Mouse (Mus musculus): Measurements from ENCODE around the gene Pick1.
"Not testable (repeated sequence)": the region's sequence is repeated elsewhere in the genome, so short reads cannot be mapped to it uniquely, and the experiment has no call there.

Gene Pick1

GRCm38 (mm10) chr15:79224685-79225084, 4.3 kb upstream of the Pick1 start:
- peak; percentile 75 for DNase-seq (ENCODE audit: low read depth, low spot score)

GRCm38 (mm10) chr15:79225780-79226179, 3.2 kb upstream of the Pick1 start:
- DNase-seq (ENCODE audit: low read depth, low spot score), result not testable (repeated sequence)

GRCm38 (mm10) chr15:79235268-79235667, 6.3 kb downstream of the Pick1 start:
- DNase-seq (ENCODE audit: low read depth, low spot score), result no peak

GRCm38 (mm10) chr15:79238036-79238435, 9.1 kb downstream of the Pick1 start:
- no peak for DNase-seq (ENCODE audit: low read depth, low spot score)

- no peak for DNase-seq (ENCODE audit: low read depth, low spot score)
These were observed 13.7 kb downstream of the Pick1 start for GRCm38 (mm10) chr15:79242574-79243233.

- peak; percentile 92 for DNase-seq (ENCODE audit: low read depth, low spot score)
These were observed 14.5 kb downstream of the Pick1 start for GRCm38 (mm10) chr15:79243234-79244042.

GRCm38 (mm10) chr15:79244071-79244893, 15.3 kb downstream of the Pick1 start:
- DNase-seq (ENCODE audit: low read depth, low spot score), result no peak

- no peak for DNase-seq (ENCODE audit: low read depth, low spot score)
These were observed 16.3 kb downstream of the Pick1 start for GRCm38 (mm10) chr15:79245321-79245720.

- no peak for DNase-seq (ENCODE audit: low read depth, low spot score)
These were observed 21.3 kb downstream of the Pick1 start for GRCm38 (mm10) chr15:79250236-79250635.

GRCm38 (mm10) chr15:79251168-79251567, 22.2 kb downstream of the Pick1 start:
- no peak for DNase-seq (ENCODE audit: low read depth, low spot score)

- DNase-seq (ENCODE audit: low read depth, low spot score), result no peak
These were observed 23.0 kb downstream of the Pick1 start for GRCm38 (mm10) chr15:79251781-79252491.

- no peak for DNase-seq (ENCODE audit: low read depth, low spot score)
These were observed 23.6 kb downstream of the Pick1 start for GRCm38 (mm10) chr15:79252580-79252979.

- DNase-seq (ENCODE audit: low read depth, low spot score), result no peak
These were observed 25.7 kb downstream of the Pick1 start, which contains the start of gene Slc16a8 for GRCm38 (mm10) chr15:79254661-79255060. Gene Slc16a8 (minus strand): TSS chr15:79254761.

GRCm38 (mm10) chr15:79258521-79258920, 29.5 kb downstream of the Pick1 start:
- DNase-seq (ENCODE audit: low read depth, low spot score), result no peak

GRCm38 (mm10) chr15:79261095-79261725, 32.2 kb downstream of the Pick1 start:
- peak; percentile 46 for DNase-seq (ENCODE audit: low read depth, low spot score)

GRCm38 (mm10) chr15:79261757-79262156, 32.8 kb downstream of the Pick1 start:
- DNase-seq (ENCODE audit: low read depth, low spot score), result no peak

- DNase-seq (ENCODE audit: low read depth, low spot score), result peak; percentile 29
These were observed 33.4 kb downstream of the Pick1 start for GRCm38 (mm10) chr15:79262375-79262774.

GRCm38 (mm10) chr15:79262786-79263309, 33.9 kb downstream of the Pick1 start:
- no peak for DNase-seq (ENCODE audit: low read depth, low spot score)

- DNase-seq (ENCODE audit: low read depth, low spot score), result no peak
These were observed 34.8 kb downstream of the Pick1 start for GRCm38 (mm10) chr15:79263726-79264125.

- DNase-seq (ENCODE audit: low read depth, low spot score), result peak; percentile 59
These were observed 36.4 kb downstream of the Pick1 start for GRCm38 (mm10) chr15:79265384-79265783.

- DNase-seq (ENCODE audit: low read depth, low spot score), result no peak
These were observed 39.5 kb downstream of the Pick1 start for GRCm38 (mm10) chr15:79268521-79268920.

Measured in CD4-positive helper T cell, adult 2 months (primary cell).